Mouse (Mus musculus): ENCODE measurements at regions not wholly inside any gene's neighbourhood (a gene's known extent, or its start where the extent isn't known, plus 50 kb on each side); places are given as distances from the start of the nearest gene placed in this dataset.

GRCm38 (mm10) chr2:171800511-171801268 lies 242.6 kb downstream of the Cbln4 start:
- DNase-seq, result no peak

- no peak for DNase-seq
Observed at GRCm38 (mm10) chr2:171799351-171799750, 243.9 kb downstream of the Cbln4 start.

GRCm38 (mm10) chr2:171790686-171791085 lies 252.6 kb downstream of the Cbln4 start:
- DNase-seq, result no peak

GRCm38 (mm10) chr2:171766193-171766930 lies 276.9 kb downstream of the Cbln4 start:
- DNase-seq, result no peak

GRCm38 (mm10) chr2:171765071-171765470 lies 278.2 kb downstream of the Cbln4 start:
- DNase-seq, result no peak

- no peak for DNase-seq
Observed at GRCm38 (mm10) chr2:171753502-171753901, 289.8 kb downstream of the Cbln4 start.

- no peak for DNase-seq
Observed at GRCm38 (mm10) chr2:171747162-171747561, 296.1 kb downstream of the Cbln4 start.

GRCm38 (mm10) chr2:171743111-171743510 lies 300.2 kb downstream of the Cbln4 start:
- DNase-seq, result peak; percentile 36

GRCm38 (mm10) chr2:171742706-171743105 lies 300.6 kb downstream of the Cbln4 start:
- DNase-seq, result no peak

GRCm38 (mm10) chr2:171737761-171738160 lies 305.5 kb downstream of the Cbln4 start:
- DNase-seq, result no peak

GRCm38 (mm10) chr2:171735061-171735490 lies 308.2 kb downstream of the Cbln4 start:
- DNase-seq, result no peak

GRCm38 (mm10) chr2:171734634-171734987 lies 308.7 kb downstream of the Cbln4 start:
- no peak for DNase-seq

GRCm38 (mm10) chr2:171733965-171734633 lies 309.2 kb downstream of the Cbln4 start:
- DNase-seq, result no peak

GRCm38 (mm10) chr2:171719269-171719668 lies 324.0 kb downstream of the Cbln4 start:
- no peak for DNase-seq

- DNase-seq, result no peak
Observed at GRCm38 (mm10) chr2:171718855-171719254, 324.4 kb downstream of the Cbln4 start.

GRCm38 (mm10) chr2:171712816-171713570 lies 330.3 kb downstream of the Cbln4 start:
- no peak for DNase-seq

- no peak for DNase-seq
Observed at GRCm38 (mm10) chr2:171693526-171693925, 349.7 kb downstream of the Cbln4 start.

GRCm38 (mm10) chr2:171690781-171691180 lies 352.5 kb downstream of the Cbln4 start:
- DNase-seq, result no peak

- no peak for DNase-seq
Observed at GRCm38 (mm10) chr2:171689102-171689501, 354.2 kb downstream of the Cbln4 start.

- no peak for DNase-seq
Observed at GRCm38 (mm10) chr2:171677998-171678397, 365.3 kb downstream of the Cbln4 start.

- no peak for DNase-seq
Observed at GRCm38 (mm10) chr2:171677128-171677527, 366.1 kb downstream of the Cbln4 start.

GRCm38 (mm10) chr2:171676083-171676482 lies 367.2 kb downstream of the Cbln4 start:
- no peak for DNase-seq

GRCm38 (mm10) chr2:171675411-171675810 lies 367.9 kb downstream of the Cbln4 start:
- no peak for DNase-seq
